Mouse (Mus musculus) cerebellum, postnatal 4 days (tissue): ENCODE measurements around the gene Usp21.
"Not testable (repeated sequence)": the region's sequence is repeated elsewhere in the genome, so short reads cannot be mapped to it uniquely, and the experiment has no call there.

Experiments used
- DNase-seq, 2 experiments: peaks; one replicate each; pipeline ENCODE4 v3.0.0; 2022; ENCODE audit warnings: low spot score in 2 of 2, mixed read lengths in 1 of 2

Usp21 gene

DNA sequence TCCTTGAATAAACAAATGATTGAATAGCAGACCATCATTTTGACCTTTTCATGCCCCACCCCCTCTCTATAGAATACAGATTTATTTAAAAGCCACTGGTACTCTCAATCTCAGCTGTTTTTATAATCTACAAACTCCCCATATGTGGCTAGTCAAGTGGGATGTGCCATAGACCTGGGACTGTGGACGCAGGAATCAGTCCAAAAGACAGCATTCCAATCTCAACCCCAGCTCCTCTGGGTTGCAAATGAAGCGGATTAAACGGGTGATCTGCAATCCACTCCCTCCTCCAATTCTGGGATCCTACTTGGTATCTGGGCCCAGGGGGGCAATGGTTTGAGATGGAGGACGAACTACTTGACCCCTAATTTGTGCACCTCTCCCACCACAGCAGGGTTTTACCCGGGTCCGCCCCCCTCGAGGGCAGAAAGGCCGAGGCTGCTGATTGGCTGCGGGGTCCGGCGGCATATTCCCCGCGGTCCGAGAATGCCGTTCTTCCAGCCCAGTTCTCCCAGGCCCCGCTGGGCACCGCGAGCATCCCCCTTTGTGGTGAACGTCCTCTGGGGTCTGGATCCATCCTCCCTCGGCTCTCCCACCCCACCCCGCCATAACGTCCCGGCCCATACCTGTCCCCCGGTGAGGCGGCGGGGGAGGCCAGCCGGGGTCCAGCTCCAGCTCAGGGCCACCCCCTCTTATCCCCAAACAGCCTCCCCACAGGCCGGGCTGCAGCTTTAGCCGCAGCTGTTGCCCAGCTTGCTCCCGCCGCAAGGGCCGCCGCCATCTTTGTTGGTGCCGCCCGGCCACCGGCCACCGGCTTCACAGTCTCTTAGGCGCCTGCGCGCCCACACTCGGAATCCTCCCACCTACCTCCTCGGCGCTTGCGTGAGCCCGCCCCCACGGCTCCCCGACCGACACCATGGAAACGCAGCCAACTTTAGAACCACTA, at the start of gene Usp21:
TSS of gene Usp21 (minus strand) at position 856 of the 946 bp plus-strand sequence.
- peak; percentile 93 to 94 for DNase-seq

DNA sequence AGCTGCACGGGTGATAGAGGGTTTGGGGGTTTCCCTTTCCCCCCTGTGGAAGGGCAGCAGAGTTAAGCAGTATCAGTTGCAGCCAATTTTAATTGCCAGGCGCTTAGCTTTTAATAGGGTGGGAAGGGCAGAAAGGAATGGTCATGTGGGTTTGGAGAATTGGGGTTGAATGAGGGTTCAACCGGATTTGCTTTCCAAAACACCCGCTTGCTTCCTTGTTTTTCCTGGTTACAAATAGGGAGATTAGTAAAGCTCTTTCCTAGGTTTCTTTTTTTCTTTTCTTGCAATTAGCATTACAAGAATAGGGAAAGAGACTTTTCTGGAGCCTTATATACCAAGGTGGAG, 42.4 kb upstream of the Usp21 start:
- no peak for DNase-seq

- peak; percentile 58 to 84 for DNase-seq
Observed at GRCm38 (mm10) chr1:171329433-171330215, 41.8 kb upstream of the Usp21 start.

- DNase-seq, result peak; percentile 71 to 87
Observed at GRCm38 (mm10) chr1:171328839-171329432, 41.1 kb upstream of the Usp21 start, which contains the start of gene Dedd. Gene Dedd, plus strand, starts transcription at chr1:171329145.

DNA sequence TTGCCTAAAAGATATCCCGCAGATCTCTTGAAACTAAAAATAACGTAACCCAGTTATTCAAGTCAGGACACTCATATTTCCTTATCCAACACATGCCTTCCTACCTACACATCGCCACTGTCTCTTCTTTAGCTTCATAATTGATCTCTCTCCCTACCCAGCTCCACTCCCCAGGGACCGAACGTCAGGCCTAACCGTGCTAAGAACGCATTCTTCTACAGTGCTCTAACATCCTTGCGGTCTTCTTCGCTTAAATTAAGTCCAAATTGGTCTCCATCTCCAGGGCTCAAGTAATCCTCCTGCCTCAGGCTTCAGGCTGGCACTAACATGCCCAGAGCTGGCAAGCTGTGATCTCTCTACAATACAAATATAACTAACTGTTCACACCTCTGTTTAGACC, 40.5 kb upstream of the Usp21 start:
- peak in 1 of 2 experiments; percentile 10 for DNase-seq

GRCm38 (mm10) chr1:171326588-171326987, 38.8 kb upstream of the Usp21 start:
- not testable (repeated sequence) for DNase-seq

DNA sequence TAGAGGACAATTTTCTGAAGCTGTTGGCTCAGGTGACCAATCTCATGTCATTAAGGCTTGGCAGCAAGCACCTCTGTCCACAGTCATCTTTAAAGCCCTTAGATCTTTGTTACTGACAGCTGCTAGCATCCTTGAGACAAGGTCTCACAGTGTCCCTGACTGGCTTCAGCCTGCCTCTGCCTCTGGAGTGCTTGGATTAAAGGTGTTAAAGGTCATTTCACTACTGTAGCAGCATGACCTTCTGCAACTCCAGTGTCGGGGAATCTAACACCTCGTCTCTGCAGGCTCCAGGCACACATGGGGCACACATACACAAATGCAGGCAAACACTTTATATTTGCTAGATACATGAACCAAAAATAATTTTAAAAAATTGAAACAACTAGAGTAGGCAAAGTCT, 37.8 kb upstream of the Usp21 start:
- DNase-seq, result no peak

GRCm38 (mm10) chr1:171322012-171322411, 34.2 kb upstream of the Usp21 start:
- no peak for DNase-seq

DNA sequence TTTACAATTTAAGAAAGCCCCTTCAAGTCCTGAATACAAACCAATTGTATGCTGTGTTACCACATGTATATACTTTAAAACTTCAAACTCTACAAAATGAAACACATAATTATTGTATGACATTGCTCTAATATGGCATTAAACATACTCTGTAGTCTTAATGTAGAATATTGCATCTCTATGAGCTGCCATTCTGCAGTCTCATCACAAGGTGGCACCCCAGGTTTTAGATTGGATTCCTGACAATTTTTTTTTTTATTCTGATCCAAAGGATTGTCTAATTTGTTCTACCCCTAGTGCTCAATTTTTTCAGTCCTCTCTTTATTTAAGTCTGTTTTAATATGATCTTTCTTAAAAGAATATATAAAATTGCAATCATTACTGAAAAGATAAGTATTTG, 33.6 kb upstream of the Usp21 start:
- DNase-seq, result no peak

GRCm38 (mm10) chr1:171320151-171320550, 32.4 kb upstream of the Usp21 start:
- no peak for DNase-seq

DNA sequence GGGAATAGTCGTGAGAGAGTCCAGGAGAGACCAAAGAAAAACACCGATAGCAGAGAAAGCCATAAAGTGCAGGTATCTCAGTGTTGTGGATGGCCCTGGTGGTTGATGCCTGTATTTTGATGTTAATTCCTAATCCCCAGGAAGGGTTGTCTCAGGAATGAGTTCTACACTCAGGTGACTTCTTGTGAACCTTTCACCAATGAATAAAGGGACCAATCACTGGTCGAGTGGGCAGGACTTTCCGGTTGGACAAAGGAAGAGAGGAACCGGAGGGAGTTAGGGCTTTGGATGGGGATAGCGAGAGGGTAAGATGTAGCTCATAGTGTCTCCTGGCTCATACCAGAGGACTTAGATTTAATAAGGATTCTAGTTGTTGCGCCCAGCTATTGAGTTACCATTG, 32.0 kb upstream of the Usp21 start:
- no peak for DNase-seq

GRCm38 (mm10) chr1:171309321-171309720, 21.5 kb upstream of the Usp21 start:
- no peak for DNase-seq

DNA sequence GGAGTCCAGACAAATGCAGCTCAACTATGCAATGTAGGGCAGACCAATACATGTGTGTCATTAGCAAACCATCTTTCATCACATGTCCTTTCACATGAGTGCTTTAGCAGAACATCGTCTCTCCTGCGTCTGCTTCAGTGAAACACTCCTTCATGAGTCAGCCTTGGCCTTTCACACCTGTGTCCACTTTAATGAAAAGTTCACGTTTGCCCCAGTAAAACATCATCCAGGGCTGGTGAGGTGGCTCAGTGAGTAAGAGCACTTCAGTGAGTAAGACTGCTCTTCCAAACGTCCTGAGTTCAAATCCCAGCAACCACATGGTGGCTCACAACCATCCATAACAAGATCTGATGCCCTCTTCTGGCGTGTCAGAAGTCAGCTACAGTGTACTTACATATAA, 18.4 kb upstream of the Usp21 start:
- not testable (repeated sequence) for DNase-seq

DNA sequence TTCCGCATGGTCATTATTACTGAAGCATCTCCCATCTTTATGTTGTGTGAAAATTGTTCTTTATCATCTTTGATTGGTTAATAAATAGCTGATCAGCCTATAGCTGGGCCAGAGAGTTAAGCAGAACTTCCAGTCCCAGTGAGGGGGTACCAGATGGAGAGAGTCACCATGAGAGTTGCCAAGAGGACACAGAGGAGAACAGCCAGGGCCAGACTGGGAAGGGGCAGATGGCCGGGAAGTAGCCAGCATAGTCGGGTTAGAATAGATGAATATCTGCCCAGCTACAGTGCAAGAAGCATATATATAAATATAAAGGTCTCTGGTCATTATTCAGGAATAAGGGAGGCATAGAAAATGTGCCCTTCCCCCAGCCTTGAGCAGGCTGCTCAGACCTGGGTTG, 10.4 kb upstream of the Usp21 start:
- DNase-seq, result no peak

DNA sequence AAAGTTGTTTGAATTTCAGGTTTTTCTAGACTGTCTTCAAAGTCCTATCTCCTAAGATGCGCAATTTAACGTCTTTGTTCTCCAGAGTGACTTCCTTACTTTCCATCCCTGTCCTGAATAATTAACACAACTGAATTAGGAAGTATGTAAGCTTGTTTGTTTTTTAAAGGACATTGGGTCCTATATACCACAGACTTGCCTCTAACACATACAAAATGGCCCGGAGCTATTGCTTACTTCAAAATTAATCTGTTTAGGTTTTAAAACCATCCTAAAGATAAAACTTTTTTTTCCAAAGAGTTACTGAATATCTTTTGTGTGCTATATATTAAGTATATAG, 7.2 kb upstream of the Usp21 start:
- no peak for DNase-seq

- DNase-seq, result peak; percentile 53 to 79
Observed at GRCm38 (mm10) chr1:171294298-171295062, 6.7 kb upstream of the Usp21 start, which contains the start of gene Ufc1. Gene Ufc1, minus strand, starts transcription at chr1:171295024.

- DNase-seq, result no peak
Observed at GRCm38 (mm10) chr1:171293906-171294297, 6.1 kb upstream of the Usp21 start.

- no peak for DNase-seq
Observed at GRCm38 (mm10) chr1:171293351-171293750, 5.6 kb upstream of the Usp21 start.

DNA sequence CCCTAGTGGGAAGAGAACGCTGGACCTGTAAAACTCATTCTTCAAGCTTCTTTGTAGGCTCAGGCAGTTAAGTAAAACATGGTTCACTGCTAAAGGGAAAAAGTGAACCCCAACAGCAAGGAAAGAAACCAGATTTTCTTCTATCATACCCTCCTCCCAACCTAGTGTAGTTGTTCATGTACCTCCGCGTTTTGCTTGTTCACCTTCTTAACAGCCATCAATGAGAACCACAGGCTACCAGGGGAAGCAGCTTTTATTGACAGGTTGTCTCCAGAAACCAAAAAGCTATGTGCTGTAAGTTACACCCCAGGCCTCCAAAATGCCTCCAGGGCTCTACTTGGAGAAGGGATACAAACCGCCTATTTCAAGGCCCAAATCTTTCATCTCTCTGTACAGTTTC, 537 bp upstream of the Usp21 start:
- DNase-seq, result no peak

GRCm38 (mm10) chr1:171286517-171286916, 1.3 kb downstream of the Usp21 start:
- DNase-seq, result no peak

- no peak for DNase-seq
Observed at GRCm38 (mm10) chr1:171285096-171285892, 2.5 kb downstream of the Usp21 start.
